Mouse (Mus musculus): ENCODE data around the gene Pianp. TPM values are rescaled to one million over a fixed set of nuclear protein-coding genes. Genes with fewer than 3 reads are reported as not detected.

Pianp gene
- polyA plus RNA-seq, 1 experiment from 2014 or later, result 67.4 TPM

- Histone ChIP-seq H3K27me3 (replicated peaks; ENCODE audit: control insufficient read depth, insufficient read depth, low read length) (peaks cover 14% of the 10 kb centered on the region), H3K4me3 (ENCODE audit: low read length) (peak overlapping the region; percentile 77; the same call in 1 of the 2 replicates), H3K9me3 (ENCODE audit: control insufficient read depth, low read length) (no peaks in the 10 kb centered on the region), H3K27ac (ENCODE audit: low read depth, low read length) (no peak overlapping the region), H3K4me2 (ENCODE audit: low read length) (peak overlapping the region; percentile 80; the same call in 1 of the 2 replicates), H3K9ac (ENCODE audit: low read depth, low read length) (no peak overlapping the region), H3K4me1 (ENCODE audit: control insufficient read depth, insufficient read depth, low read depth, low read length) (peaks cover 16% of the 10 kb centered on the region), H3K36me3 (ENCODE audit: control insufficient read depth, insufficient read depth, low read length) (peaks cover 14% of the 10 kb centered on the region)
- no peak for ATAC-seq
- WGBS, result 40% methylated on average over 14 of the region's 14 CpGs
Measured at GRCm38 (mm10) chr6:124999091-124999490, 2.6 kb downstream of the Pianp start.

GRCm38 (mm10) chr6:124999546-124999945 lies 3.1 kb downstream of the Pianp start:
- peaks cover 14% of the 10 kb centered on the region for H3K27me3 ChIP-seq (replicated peaks; ENCODE audit: control insufficient read depth, insufficient read depth, low read length)
- 45% methylated on average over 10 of the region's 10 CpGs for WGBS
- H3K9ac ChIP-seq (ENCODE audit: low read depth, low read length), result no peak overlapping the region
- peaks cover 14% of the 10 kb centered on the region for H3K36me3 ChIP-seq (ENCODE audit: control insufficient read depth, insufficient read depth, low read length)
- peaks cover 16% of the 10 kb centered on the region for H3K4me1 ChIP-seq (ENCODE audit: control insufficient read depth, insufficient read depth, low read depth, low read length)
- H3K9me3 ChIP-seq (ENCODE audit: control insufficient read depth, low read length), result no peaks in the 10 kb centered on the region
- no peak overlapping the region; the same call in 1 of the 2 replicates for H3K4me2 ChIP-seq (ENCODE audit: low read length)
- no peak overlapping the region for H3K27ac ChIP-seq (ENCODE audit: low read depth, low read length)
- ATAC-seq, result no peak
- no peak overlapping the region for H3K4me3 ChIP-seq (ENCODE audit: low read length)

- H3K4me3 ChIP-seq (ENCODE audit: low read length), result no peak overlapping the region
- no peak overlapping the region for H3K9ac ChIP-seq (ENCODE audit: low read depth, low read length)
- no peak overlapping the region for H3K4me2 ChIP-seq (ENCODE audit: low read length)
- peaks cover 12% of the 10 kb centered on the region for H3K27me3 ChIP-seq (replicated peaks; ENCODE audit: control insufficient read depth, insufficient read depth, low read length)
- peaks cover 3% of the 10 kb centered on the region for H3K4me1 ChIP-seq (ENCODE audit: control insufficient read depth, insufficient read depth, low read depth, low read length)
- H3K36me3 ChIP-seq (ENCODE audit: control insufficient read depth, insufficient read depth, low read length), result peaks cover 14% of the 10 kb centered on the region
- H3K27ac ChIP-seq (ENCODE audit: low read depth, low read length), result no peak overlapping the region
- WGBS, result 47% methylated on average over 3 of the region's 3 CpGs
- no peak for ATAC-seq
- no peaks in the 10 kb centered on the region for H3K9me3 ChIP-seq (ENCODE audit: control insufficient read depth, low read length)
Measured at GRCm38 (mm10) chr6:125003706-125004105, 7.2 kb downstream of the Pianp start.

GRCm38 (mm10) chr6:125005086-125005485 lies 8.6 kb downstream of the Pianp start:
- 31% methylated on average over 3 of the region's 3 CpGs for WGBS
- Histone ChIP-seq H3K9ac (ENCODE audit: low read depth, low read length) (no peak overlapping the region), H3K27ac (ENCODE audit: low read depth, low read length) (no peak overlapping the region), H3K9me3 (ENCODE audit: control insufficient read depth, low read length) (no peaks in the 10 kb centered on the region), H3K4me3 (ENCODE audit: low read length) (no peak overlapping the region), H3K36me3 (ENCODE audit: control insufficient read depth, insufficient read depth, low read length) (peaks cover 7% of the 10 kb centered on the region), H3K4me1 (ENCODE audit: control insufficient read depth, insufficient read depth, low read depth, low read length) (peaks cover 3% of the 10 kb centered on the region), H3K27me3 (replicated peaks; ENCODE audit: control insufficient read depth, insufficient read depth, low read length) (peaks cover 5% of the 10 kb centered on the region), H3K4me2 (ENCODE audit: low read length) (no peak overlapping the region)
- ATAC-seq, result no peak

GRCm38 (mm10) chr6:125008060-125008459 lies 11.6 kb downstream of the Pianp start:
- ATAC-seq, result peak; percentile 0; the same call in 1 of the 2 replicates

GRCm38 (mm10) chr6:125008586-125009128 lies 12.2 kb downstream of the Pianp start:
- ATAC-seq, result peak; percentile 97
- peak overlapping the region; percentile 79 for H3K4me2 ChIP-seq (ENCODE audit: low read length)
- peak overlapping the region; percentile 100 for H3K27ac ChIP-seq (ENCODE audit: low read depth, low read length)
- no peaks in the 10 kb centered on the region for H3K27me3 ChIP-seq (replicated peaks; ENCODE audit: control insufficient read depth, insufficient read depth, low read length)
- peaks cover 17% of the 10 kb centered on the region for H3K4me1 ChIP-seq (ENCODE audit: control insufficient read depth, insufficient read depth, low read depth, low read length)
- H3K9ac ChIP-seq (ENCODE audit: low read depth, low read length), result peak overlapping the region; percentile 96
- WGBS, result under 1% methylated on average over 34 of the region's 34 CpGs
- H3K4me3 ChIP-seq (ENCODE audit: low read length), result peak overlapping the region; percentile 87
- no peaks in the 10 kb centered on the region for H3K36me3 ChIP-seq (ENCODE audit: control insufficient read depth, insufficient read depth, low read length)
- no peaks in the 10 kb centered on the region for H3K9me3 ChIP-seq (ENCODE audit: control insufficient read depth, low read length)

More at GRCm38 (mm10) chr6:125008060-125008459, 11.6 kb downstream of the Pianp start:
- H3K9me3 ChIP-seq (ENCODE audit: control insufficient read depth, low read length), result no peaks in the 10 kb centered on the region
- H3K4me2 ChIP-seq (ENCODE audit: low read length), result peak overlapping the region; percentile 69
- H3K9ac ChIP-seq (ENCODE audit: low read depth, low read length), result peak overlapping the region; percentile 65
- H3K4me1 ChIP-seq (ENCODE audit: control insufficient read depth, insufficient read depth, low read depth, low read length), result peaks cover 17% of the 10 kb centered on the region
- H3K27me3 ChIP-seq (replicated peaks; ENCODE audit: control insufficient read depth, insufficient read depth, low read length), result no peaks in the 10 kb centered on the region
- 43% methylated on average over 13 of the region's 13 CpGs for WGBS
- peak overlapping the region; percentile 87 for H3K4me3 ChIP-seq (ENCODE audit: low read length)
- no peaks in the 10 kb centered on the region for H3K36me3 ChIP-seq (ENCODE audit: control insufficient read depth, insufficient read depth, low read length)
- peak overlapping the region; percentile 100 for H3K27ac ChIP-seq (ENCODE audit: low read depth, low read length)

- WGBS, result 0% methylated on average over 3 of the region's 3 CpGs
- Histone ChIP-seq H3K4me1 (ENCODE audit: control insufficient read depth, insufficient read depth, low read depth, low read length) (peaks cover 17% of the 10 kb centered on the region), H3K27me3 (replicated peaks; ENCODE audit: control insufficient read depth, insufficient read depth, low read length) (no peaks in the 10 kb centered on the region), H3K4me3 (ENCODE audit: low read length) (peak within 1 kb of the TSS; percentile 87), H3K9ac (ENCODE audit: low read depth, low read length) (peak within 1 kb of the TSS; percentile 96), H3K9me3 (ENCODE audit: control insufficient read depth, low read length) (no peaks in the 10 kb centered on the region), H3K36me3 (ENCODE audit: control insufficient read depth, insufficient read depth, low read length) (no peaks in the 10 kb centered on the region; the same call in 1 of the 2 replicates), H3K27ac (ENCODE audit: low read depth, low read length) (peak within 1 kb of the TSS; percentile 100), H3K4me2 (ENCODE audit: low read length) (peak within 1 kb of the TSS; percentile 79)
- no peak for ATAC-seq
Measured at GRCm38 (mm10) chr6:125009129-125009180, 12.5 kb downstream of the Pianp start, which contains the start of gene Zfp384. Zfp384 (plus strand) TSS chr6:125009145.

- H3K4me2 ChIP-seq (ENCODE audit: low read length), result peak overlapping the region; percentile 79
- H3K27me3 ChIP-seq (replicated peaks; ENCODE audit: control insufficient read depth, insufficient read depth, low read length), result no peaks in the 10 kb centered on the region
- H3K9me3 ChIP-seq (ENCODE audit: control insufficient read depth, low read length), result no peaks in the 10 kb centered on the region
- H3K36me3 ChIP-seq (ENCODE audit: control insufficient read depth, insufficient read depth, low read length), result no peaks in the 10 kb centered on the region; the same call in 1 of the 2 replicates
- under 1% methylated on average over 61 of the region's 78 CpGs for WGBS
- peak overlapping the region; percentile 87 for H3K4me3 ChIP-seq (ENCODE audit: low read length)
- peak overlapping the region; percentile 96 for H3K9ac ChIP-seq (ENCODE audit: low read depth, low read length)
- peaks cover 17% of the 10 kb centered on the region for H3K4me1 ChIP-seq (ENCODE audit: control insufficient read depth, insufficient read depth, low read depth, low read length)
- ATAC-seq, result peak; percentile 87
- H3K27ac ChIP-seq (ENCODE audit: low read depth, low read length), result peak overlapping the region; percentile 100
Measured at GRCm38 (mm10) chr6:125009181-125010073, 12.9 kb downstream of the Pianp start.

GRCm38 (mm10) chr6:125017682-125018081 lies 21.2 kb downstream of the Pianp start:
- over 99% methylated on average over 3 of the region's 3 CpGs for WGBS
- ATAC-seq, result no peak
- H3K4me1 ChIP-seq (ENCODE audit: control insufficient read depth, insufficient read depth, low read depth, low read length), result 0 out of 2 replicates have a peak, but pooled peaks cover 3% of the 10 kb centered on the region
- no peak overlapping the region for H3K27ac ChIP-seq (ENCODE audit: low read depth, low read length)
- H3K4me3 ChIP-seq (ENCODE audit: low read length), result no peak overlapping the region
- H3K9ac ChIP-seq (ENCODE audit: low read depth, low read length), result no peak overlapping the region
- no peaks in the 10 kb centered on the region for H3K9me3 ChIP-seq (ENCODE audit: control insufficient read depth, low read length)
- H3K36me3 ChIP-seq (ENCODE audit: control insufficient read depth, insufficient read depth, low read length), result peaks cover 12% of the 10 kb centered on the region
- H3K4me2 ChIP-seq (ENCODE audit: low read length), result no peak overlapping the region
- no peaks in the 10 kb centered on the region for H3K27me3 ChIP-seq (replicated peaks; ENCODE audit: control insufficient read depth, insufficient read depth, low read length)
